Mouse (Mus musculus): ENCODE data around the gene Bst2. TPM values are rescaled to one million over a fixed set of nuclear protein-coding genes. Genes with fewer than 3 reads are reported as not detected.

Bst2 gene
- 57.6 and 67.3 TPM in 2 replicates for polyA plus RNA-seq (2015; fragmentation: Nextera tagmentation; extraction: Ambion mirVana)

DNA sequence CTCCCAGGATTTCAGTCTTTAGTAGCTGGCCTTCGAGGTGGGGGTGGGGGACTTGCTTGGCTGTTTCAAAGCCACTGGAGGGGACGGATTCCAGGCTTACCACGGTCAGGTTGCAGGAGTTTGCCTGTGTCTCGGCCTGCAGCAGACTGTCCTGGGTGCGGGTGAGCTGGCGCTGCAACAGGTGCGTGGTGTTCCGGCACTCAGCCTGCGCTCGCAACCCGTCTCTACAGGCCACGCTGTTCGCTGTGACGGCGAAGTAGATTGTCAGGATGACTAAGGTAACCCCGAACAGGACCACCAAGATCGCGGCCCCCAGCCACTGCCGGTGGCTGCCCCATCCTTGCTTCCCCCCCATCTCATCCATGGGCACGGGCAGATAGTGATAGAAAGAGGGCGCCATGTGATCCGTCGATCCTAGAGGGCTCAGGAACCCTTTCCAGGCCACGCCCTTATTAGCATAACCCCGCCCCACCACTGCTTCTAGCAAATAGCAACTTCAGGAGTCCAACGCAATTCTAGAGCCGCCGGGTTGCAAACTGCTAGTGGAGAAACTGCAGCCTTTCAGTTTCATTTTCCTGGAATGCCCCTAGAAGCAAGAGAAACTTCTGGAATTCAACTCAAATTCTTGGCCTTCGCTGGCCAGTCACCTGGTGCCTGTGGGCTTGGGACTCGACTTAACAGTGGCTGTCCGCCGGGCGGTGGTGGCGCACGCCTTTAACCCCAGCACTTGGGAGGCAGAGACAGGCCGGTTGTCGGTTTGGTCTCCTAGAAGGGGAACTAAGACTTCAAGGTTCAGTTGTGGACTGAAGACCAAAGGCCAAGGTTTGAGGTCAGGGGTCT is at the start of gene Bst2:
Gene Bst2 (minus strand): TSS at position 429 of the 840 bp plus-strand sequence.

DNA sequence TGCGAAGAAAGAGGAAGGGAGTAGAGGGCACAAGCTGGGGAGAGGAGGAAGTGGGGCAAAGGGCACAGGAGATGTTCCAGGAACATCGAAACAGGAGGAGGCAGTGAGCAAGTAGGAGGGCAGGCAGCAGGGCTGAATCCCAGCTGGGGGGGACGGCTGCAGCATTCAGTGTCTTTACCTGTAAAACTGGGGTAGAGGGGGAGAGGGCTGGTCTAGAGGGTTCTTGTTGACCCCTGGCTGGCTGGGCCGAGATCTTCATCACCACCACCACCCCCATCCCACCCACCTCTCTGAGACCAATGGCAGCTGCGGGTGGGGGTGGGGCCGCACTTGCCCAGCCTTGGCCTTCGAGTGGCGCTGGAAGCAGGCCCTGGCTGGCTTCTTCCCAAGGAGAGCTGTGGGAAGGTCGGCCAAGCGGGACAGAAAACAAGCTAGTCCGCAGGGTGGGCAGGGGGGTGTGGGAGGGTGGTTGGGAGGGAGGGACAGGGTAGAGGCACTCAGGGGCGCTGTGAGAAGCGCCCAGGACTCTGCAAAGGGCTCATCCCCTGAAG is 31.2 kb upstream of the Bst2 start, which contains the start of gene Slc27a1:
Gene Slc27a1 (plus strand): TSS at position 496 of the 551 bp plus-strand sequence.

DNA sequence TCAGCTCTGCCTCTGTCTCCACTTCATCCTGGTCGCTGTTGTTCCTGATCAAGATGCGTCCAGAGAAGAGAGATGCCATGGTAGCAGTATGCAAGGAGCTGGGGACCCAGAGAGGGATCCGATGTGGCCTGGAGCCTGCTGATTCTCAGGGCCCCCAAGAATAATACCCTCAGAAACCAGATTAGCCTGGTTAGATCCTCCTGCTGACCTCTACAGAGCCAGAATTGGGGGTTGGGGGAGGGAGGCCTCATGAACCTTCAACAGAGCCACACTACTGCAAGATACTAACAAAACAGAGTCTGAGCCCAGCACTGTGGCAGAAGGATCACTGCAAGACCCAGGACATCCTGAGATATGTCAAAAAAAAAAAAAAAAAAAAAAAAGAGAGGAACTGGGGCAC is 29.2 kb upstream of the Bst2 start, which contains the start of gene Nxnl1:
Gene Nxnl1 (minus strand): TSS at position 101 of the 400 bp plus-strand sequence.

DNA sequence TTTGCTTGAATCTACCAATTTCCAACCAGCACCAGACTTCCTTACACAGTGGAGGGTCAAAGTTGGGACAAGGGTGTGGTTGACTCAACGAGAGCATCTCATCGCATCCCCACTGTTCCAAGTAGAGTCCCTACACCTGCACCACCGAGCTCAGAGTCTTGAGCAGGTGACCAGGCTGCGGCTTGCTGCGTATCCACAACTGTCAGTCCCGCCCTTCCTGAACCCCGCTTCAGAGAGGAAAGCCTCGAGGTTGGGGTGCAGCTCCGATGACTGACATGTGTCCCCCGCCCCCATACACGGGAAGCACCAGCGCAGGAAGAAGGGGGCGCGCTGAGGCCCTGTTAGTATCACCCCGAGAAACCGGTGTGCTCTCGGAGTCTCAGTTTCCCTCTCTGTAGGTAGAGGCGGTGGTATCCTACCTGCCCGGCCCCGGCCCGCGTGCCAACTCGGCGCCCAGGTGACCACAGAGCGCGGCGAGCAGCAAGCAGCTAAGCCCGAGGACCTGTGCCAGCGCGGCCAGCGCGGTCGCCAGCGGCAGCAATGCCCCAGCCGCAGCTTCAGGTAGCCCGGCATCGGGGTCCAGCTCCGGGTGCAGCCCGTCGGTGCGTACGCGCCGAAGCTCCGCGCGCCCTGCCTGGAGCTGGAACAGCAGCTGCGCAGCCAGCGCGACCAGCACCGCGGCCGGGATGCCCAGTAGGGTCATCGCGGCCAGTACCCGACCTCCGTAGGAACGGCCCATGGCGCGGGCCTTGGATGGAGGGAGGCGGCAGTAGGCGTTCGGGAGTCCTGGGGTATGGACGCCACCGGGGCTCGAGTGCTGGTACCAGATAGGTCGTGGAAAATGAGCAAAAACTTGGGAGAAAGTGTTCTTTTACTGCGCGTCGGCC is 21.1 kb upstream of the Bst2 start, which contains the start of gene Tmem221:
Gene Tmem221 (minus strand): TSS at position 801 of the 887 bp plus-strand sequence.

DNA sequence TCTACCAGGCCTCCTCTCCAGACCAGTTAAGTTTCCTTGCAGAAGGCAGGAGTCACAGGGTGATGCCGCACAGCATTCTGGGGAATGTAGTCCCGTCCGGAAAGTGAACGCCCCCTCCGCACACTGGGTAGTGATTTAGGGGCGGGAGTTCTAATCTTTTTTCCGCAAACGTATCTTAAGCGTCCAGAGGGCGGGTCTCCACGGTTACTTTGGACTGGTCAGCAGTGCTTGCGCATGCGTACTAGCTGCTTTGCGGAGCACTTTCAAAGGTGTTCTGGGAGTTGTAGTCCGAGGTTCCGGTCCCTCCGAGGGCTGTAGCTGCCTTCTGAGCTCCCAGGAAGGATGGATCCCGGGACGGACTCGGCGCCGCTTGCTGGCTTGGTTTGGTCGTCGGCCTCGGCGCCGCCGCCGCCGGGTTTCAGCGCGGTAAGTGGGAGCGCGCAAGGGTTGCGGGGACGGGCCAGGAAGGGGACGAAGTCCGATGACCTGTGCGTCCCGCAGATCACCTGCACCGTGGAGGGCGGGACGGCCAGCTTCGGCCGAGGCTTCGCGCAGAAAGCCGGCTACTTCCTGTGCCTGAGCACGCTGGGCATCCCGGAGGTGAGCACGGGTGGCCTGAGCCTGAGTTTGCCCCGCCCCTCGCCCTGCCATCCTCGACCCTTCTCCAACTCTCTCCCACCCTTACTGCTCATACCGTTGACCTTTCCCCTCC is 5.5 kb upstream of the Bst2 start, which contains the start of gene Mvb12a:
Gene Mvb12a (plus strand): TSS at position 291 of the 712 bp plus-strand sequence.

DNA sequence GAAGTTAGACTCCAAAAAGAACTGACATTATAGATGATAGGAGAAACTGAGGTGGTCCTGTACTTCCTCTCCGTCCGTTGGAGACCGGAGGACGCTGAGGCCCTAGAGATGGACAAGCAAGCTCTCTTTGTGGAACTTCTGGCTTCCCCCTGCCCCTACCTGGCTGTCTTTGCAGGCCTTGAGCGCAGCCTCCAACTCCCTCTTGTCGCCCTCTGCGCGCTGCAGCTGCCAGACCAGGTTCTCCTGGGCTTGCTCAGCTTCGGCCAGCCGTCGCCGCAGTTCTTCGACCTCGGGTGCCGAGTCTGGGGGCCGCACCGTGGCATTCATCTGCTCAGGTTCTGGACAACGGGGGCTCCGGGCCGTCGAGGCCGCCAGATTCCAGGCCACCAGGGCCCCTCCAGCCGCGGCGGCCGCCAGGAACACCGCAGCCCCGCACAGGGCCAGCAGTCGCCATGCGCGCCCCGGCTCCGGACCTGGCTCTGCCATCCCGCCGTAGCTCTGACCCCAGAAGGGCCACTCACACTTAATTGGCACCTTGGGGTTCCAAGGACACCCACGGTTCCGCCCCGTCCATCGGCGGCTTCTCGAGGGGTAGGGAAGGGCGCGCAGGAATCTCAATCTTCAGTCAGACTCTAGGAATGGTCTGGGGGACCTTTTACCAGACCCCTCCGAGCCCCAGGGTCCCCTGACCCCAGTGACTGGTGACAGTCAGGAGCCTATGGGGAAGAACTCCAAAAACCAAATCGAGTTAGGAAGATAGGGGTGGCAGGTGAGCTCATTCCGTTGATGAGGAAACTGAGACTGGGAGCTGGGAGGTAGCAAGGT is 11.8 kb downstream of the Bst2 start, which contains the start of gene Ccdc194:
Gene Ccdc194 (minus strand): TSS at position 486 of the 825 bp plus-strand sequence.

DNA sequence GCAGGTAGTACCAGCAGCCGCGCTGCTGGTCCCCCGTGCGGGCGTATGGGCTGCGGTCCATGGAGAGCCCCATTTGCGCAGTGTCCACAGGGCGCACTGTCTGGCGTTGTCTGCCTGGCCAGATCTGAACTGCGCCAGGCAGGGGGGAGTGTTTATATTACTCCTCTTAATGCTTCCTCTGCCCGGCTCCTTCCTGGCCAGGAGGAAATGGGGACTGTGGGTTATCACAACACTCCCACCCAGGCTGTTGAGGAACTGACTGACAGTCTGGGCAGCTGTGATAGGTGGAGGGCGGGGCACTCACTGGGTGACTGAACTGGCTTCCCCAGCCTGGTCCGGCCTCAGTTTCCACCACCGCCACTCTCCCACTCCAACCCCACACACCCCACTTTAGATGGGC is 25.6 kb downstream of the Bst2 start, which contains the start of gene Plvap:
Gene Plvap (minus strand): TSS at position 109 of the 400 bp plus-strand sequence.

DNA sequence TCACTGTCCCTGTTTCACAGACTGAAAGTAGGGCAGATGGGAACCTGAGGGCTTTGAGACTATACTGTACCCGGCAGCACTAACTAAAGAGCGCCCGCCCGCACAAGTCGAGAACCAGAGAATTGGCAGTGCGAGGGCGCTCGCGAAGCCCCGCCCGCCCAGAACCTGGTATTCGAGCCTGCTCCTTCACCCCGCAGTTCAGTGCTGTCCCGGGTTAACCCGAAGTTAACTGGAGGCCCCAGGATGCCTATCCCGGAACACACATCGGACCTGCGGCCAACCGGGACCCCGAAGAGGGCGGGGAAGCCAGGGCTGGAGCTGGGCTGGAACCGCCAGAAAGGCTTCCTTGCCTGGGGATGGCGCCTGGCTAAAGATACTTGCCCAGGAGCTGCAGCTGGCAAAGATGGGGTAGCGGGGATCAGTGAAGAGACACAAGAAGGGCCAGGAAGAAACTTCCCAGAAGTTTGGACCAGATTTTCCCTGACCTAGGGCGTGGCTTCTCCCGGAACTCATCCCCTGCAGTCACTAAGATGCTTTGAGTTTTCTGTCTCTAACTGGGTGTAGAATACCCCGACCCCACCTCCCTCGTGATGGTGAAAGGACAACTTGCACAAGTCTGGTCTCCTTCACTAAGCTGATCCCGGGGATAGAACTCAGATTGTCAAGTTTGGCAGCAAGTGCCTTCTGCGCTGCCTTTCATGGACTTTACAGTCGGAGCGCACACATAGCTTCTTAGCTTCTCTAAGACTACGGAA is 49.4 kb downstream of the Bst2 start, which contains the start of gene Gtpbp3:
Gene Gtpbp3 (plus strand): TSS at position 413 of the 755 bp plus-strand sequence.

DNA sequence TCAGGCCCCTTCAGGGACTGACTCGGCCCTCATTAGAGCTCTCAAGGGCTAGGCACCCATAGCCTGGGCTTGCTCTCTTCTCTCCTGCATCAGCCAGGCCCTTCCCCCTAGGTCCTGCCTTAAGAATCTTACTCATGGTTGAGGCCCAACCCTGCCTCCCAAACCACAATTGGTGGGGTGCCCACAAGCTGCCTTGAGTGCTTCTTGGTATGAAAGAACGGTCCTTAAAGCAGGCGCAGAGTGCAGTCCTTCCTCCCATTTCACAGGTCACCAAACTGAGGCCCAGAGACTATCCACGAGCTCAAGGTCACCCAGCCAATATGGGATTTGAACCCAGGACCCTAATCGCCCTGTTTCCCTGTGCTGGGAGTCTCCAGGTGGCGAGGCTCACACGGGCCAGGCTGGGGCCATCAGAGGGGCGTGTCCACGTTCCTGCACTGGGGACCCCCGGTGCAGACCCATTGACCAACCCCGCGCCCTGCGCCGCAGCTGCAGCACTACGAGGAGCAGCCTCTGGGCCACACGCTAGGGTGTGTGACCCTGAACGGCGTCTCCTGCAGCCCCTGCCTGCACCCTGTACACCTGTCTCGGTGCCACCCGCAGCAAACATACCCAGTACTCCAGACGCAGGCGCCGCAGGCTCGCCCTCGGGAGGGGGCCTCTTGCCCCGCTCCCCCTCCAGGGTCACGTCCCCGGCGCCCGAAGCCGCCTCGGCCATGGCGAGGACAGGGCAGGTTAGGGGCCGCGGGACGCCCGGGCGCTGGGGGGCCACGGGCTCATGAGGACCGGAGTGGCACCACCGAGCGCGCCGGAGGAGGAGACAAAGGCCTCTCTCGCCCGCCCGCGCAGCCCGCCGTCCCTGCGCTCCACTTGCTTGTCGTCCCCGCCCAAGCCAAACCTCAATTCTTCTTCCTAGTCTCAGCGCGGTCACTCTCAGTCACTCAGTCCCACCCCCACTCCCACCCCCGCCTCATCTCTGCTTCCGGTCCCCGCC is 51.8 kb downstream of the Bst2 start, which contains the start of gene Ano8:
Gene Ano8 (minus strand): TSS at position 822 of the 994 bp plus-strand sequence.

Other genes with a start within 250 kb of the Bst2 start
- gene Use1, start 170.6 kb downstream of the Bst2 start, polyA plus RNA-seq (2015; fragmentation: Nextera tagmentation; extraction: Ambion mirVana): 106 and 119 TPM in 2 replicates
- 4.9 and 6.7 TPM in 2 replicates for gene Ocel1, start 166.2 kb downstream of the Bst2 start, polyA plus RNA-seq (2015; fragmentation: Nextera tagmentation; extraction: Ambion mirVana)
- 27.5 and 32.7 TPM in 2 replicates for gene Nr2f6, start 155.5 kb downstream of the Bst2 start, polyA plus RNA-seq (2015; fragmentation: Nextera tagmentation; extraction: Ambion mirVana)
- gene Ushbp1, start 141.7 kb downstream of the Bst2 start, polyA plus RNA-seq (2015; fragmentation: Nextera tagmentation; extraction: Ambion mirVana): 14.4 and 14.5 TPM in 2 replicates
- 64.8 and 75.1 TPM in 2 replicates for gene Babam1, start 140.6 kb downstream of the Bst2 start, polyA plus RNA-seq (2015; fragmentation: Nextera tagmentation; extraction: Ambion mirVana)
- 5.9 and 6.0 TPM in 2 replicates for gene Ankle1, start 131.4 kb downstream of the Bst2 start, polyA plus RNA-seq (2015; fragmentation: Nextera tagmentation; extraction: Ambion mirVana)
- 39.0 and 41.2 TPM in 2 replicates for gene Abhd8, start 73.8 kb downstream of the Bst2 start, polyA plus RNA-seq (2015; fragmentation: Nextera tagmentation; extraction: Ambion mirVana)
- 94.6 and 97.7 TPM in 2 replicates for gene Mrpl34, start 72.5 kb downstream of the Bst2 start, polyA plus RNA-seq (2015; fragmentation: Nextera tagmentation; extraction: Ambion mirVana)
- gene Dda1, start 68.3 kb downstream of the Bst2 start, polyA plus RNA-seq (2015; fragmentation: Nextera tagmentation; extraction: Ambion mirVana): 48.3 and 57.9 TPM in 2 replicates
- gene Ano8, start 51.5 kb downstream of the Bst2 start, polyA plus RNA-seq (2015; fragmentation: Nextera tagmentation; extraction: Ambion mirVana): 1.3 and 2.4 TPM in 2 replicates
- 7.5 and 9.5 TPM in 2 replicates for gene Gtpbp3, start 49.4 kb downstream of the Bst2 start, polyA plus RNA-seq (2015; fragmentation: Nextera tagmentation; extraction: Ambion mirVana)
- gene Plvap, start 25.7 kb downstream of the Bst2 start, polyA plus RNA-seq (2015; fragmentation: Nextera tagmentation; extraction: Ambion mirVana): 21.9 and 33.3 TPM in 2 replicates
- 0.33 and 0.57 TPM in 2 replicates for gene Ccdc194, start 11.7 kb downstream of the Bst2 start, polyA plus RNA-seq (2015; fragmentation: Nextera tagmentation; extraction: Ambion mirVana)
- 47.7 and 53.4 TPM in 2 replicates for gene Mvb12a, start 5.5 kb upstream of the Bst2 start, polyA plus RNA-seq (2015; fragmentation: Nextera tagmentation; extraction: Ambion mirVana)
- 0.21 and 0.48 TPM in 2 replicates for gene Tmem221, start 21.4 kb upstream of the Bst2 start, polyA plus RNA-seq (2015; fragmentation: Nextera tagmentation; extraction: Ambion mirVana)
- gene Nxnl1, start 29.1 kb upstream of the Bst2 start, polyA plus RNA-seq (2015; fragmentation: Nextera tagmentation; extraction: Ambion mirVana): 0.38 and 0.40 TPM in 2 replicates
- gene Slc27a1, start 31.4 kb upstream of the Bst2 start, polyA plus RNA-seq (2015; fragmentation: Nextera tagmentation; extraction: Ambion mirVana): 50.7 and 177 TPM in 2 replicates
- 159 and 188 TPM in 2 replicates for gene Pgls, start 54.7 kb upstream of the Bst2 start, polyA plus RNA-seq (2015; fragmentation: Nextera tagmentation; extraction: Ambion mirVana)
- 0.96 and 1.2 TPM in 2 replicates for gene Fam129c, start 60.2 kb upstream of the Bst2 start, polyA plus RNA-seq (2015; fragmentation: Nextera tagmentation; extraction: Ambion mirVana)
- gene Colgalt1, start 73.5 kb upstream of the Bst2 start, polyA plus RNA-seq (2015; fragmentation: Nextera tagmentation; extraction: Ambion mirVana): 44.7 and 50.8 TPM in 2 replicates
- gene Unc13a, start 134.3 kb upstream of the Bst2 start, polyA plus RNA-seq (2015; fragmentation: Nextera tagmentation; extraction: Ambion mirVana): 0.12 and 0.35 TPM in 2 replicates
- 3.2 and 4.6 TPM in 2 replicates for gene Jak3, start 138.8 kb upstream of the Bst2 start, polyA plus RNA-seq (2015; fragmentation: Nextera tagmentation; extraction: Ambion mirVana)
- gene Insl3, start 151.8 kb upstream of the Bst2 start, polyA plus RNA-seq (2015; fragmentation: Nextera tagmentation; extraction: Ambion mirVana): 0.77 and 0.85 TPM in 2 replicates
- gene B3gnt3, start 164.3 kb upstream of the Bst2 start, polyA plus RNA-seq (2015; fragmentation: Nextera tagmentation; extraction: Ambion mirVana): 4.2 and 4.9 TPM in 2 replicates
- 0.53 and 1.9 TPM in 2 replicates for gene Fcho1, start 188.3 kb upstream of the Bst2 start, polyA plus RNA-seq (2015; fragmentation: Nextera tagmentation; extraction: Ambion mirVana)